Mouse (Mus musculus): ENCODE results near the gene Bcl9.

Gene Bcl9

DNA sequence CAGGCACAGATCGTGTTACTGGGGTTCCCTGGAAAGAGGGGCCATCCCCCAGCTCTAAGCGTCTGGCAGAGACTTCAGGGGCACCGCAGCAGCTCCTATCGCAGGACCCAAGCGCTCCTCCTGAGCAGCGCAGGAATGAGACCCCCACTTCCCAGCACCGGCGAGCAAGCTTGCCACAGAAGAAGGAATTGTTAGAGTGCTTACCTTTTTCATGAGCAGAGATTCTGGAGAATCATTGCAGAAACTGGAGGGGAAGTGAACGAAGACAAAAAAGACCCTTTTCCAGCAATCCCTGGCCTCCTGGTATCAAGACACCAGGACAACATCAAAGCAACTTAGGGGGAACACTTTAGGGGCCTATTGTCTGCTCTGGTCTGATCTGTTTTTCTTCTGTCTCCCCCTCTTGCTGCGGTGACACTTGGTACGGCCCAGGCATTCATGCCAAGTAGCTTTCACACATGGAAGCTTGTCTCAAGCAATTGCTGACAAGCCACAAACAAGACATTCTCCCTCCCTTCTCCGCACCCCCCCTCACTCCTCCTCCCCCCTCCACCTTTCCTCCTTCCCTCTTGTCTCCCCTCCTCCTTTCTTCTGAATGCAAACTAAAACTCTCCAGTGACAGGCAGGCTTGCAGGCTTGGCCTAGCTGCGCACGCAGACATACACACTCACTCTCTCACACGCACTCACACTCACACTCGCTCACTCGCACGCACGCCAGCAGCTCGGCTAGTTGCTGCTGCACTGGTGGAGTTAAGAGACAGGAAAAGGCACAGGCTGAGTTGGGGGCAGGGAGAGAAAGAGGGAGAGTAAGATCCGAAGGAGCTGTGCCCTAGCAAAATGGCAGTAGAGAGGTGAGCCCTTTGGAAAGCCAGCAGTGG lies at the start of gene Bcl9:
TSS of gene Bcl9 (minus strand) at position 365 of the 880 bp plus-strand sequence.
- DNase-seq: peak; percentile 88 to 91

DNA sequence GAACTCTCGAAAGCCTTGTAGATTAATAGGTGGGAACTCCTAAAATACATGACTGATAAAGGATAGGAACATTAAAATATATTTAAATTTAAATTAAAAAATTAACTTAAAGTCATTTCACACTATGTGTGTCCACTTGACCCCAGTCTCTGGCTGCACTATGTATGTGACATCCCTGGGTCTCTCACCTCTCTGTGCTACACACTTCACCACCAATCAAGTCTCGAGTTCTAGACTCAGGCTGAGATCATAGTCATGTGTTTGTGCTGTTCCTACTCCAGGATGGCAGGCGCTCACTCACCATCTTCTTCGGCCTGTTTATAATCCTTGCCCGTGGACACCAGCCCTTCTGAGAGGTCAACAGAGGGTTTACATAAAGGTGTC lies 41.5 kb upstream of the Bcl9 start:
- no peak for DNase-seq

DNA sequence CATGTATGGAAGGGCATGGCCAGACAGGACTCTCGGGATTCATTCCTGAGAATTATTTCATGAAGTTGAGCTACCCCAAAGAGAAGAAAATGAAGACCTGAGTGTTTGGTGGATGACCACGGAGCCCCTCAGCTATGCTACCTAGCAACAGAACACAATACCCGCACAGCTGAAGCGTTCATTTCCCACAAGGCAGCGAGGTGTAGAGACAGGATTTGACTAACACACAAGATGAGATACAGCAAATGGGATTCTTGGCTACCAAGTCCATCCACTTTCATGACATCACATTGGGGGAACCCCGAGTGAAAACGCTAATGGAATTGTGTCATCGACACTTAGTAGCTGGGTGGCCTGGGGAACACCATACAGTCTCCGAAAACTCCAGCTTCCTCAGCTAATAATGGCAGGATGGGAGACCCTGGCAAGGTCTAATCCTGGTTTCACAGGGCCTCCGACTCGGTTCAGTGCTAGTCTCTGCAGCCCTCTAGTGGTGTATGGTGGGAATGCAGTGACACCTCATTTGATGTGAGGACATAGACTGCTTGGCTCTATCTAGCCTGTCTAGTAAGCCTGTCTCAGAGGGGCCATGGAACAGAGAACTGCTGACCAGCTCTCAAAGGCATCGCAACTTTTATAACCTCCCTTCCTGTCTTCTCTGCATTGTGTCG lies 40.9 kb upstream of the Bcl9 start:
- peak; percentile 76 to 89 for DNase-seq

DNA sequence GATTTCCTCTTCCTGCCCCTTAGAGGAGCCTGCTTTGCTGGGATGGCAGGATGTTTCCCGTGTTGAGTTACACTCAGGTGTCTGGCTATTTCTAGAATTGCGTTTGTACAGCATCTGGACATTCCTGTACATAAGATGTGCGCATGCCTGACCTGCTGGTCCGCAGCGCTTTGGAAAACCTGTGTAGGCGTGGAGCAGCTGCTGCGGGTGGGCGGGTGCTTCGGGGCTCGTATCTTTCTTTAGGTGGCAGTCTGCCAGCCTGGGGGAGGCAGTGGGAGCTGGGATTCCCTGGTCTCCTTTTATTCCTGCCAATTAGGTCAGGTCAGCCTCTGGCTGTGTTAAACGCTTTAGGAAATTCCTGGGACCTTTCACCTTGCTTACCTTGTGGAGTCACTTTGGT lies 39.6 kb upstream of the Bcl9 start:
- DNase-seq: peak; percentile 23 to 53

DNA sequence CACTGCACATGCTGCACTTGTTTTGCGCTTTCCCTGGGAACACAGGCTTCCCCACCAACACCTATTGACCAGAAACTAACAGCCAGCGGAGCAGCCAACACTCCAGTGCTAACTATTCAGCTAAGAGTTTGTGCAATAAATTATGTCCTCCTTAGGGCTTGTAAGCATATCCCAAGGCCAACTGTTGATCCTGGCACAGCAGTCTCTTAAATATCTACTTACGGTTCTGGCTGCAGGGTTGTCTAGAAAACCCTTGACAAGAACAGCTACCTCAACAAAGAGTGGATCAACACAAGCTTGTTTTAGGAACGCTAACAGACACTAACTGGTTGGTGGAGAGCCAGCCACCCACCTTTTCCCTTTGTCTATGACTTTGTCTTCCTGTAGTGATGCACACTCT lies 38.6 kb upstream of the Bcl9 start:
- no peak for DNase-seq

DNA sequence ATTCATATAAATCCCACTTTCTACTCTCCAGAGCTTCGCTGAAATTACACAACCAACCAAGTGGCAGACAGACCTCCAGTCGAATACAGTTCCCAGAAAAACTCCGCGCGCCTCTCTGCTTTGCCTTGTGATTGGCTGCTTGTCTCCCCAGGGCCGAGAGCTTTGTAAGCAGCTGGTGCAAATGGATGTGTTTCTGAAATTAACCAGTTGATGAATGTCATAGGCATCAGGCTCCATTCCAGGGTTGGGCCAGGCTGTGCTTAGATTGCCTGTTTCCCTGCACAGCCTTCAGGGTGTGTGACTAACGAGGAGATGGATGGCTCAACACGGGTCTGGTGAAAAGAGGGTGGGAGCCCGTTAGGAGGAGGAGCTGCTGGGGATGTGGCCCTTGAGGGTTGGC lies 36.9 kb upstream of the Bcl9 start:
- DNase-seq: peak in 1 of 2 experiments; percentile 43

DNA sequence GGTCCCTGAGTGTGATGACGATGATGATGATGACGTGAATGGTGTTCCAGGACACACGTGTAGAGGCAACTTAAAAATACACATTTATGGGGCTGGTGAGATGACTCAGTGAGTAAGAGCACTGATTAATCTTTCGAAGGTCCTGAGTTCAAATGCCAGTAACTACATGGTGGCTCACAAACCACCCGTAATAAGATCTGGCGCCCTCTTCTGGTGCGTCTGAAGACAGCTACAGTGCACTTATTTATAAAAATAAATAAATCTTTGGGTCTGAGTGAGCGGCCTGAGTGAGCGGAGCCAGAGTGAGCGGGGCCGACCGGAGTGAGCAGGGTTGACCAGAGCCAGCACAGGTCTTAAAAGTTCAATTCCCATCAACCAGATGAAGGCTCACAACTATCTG lies 34.5 kb upstream of the Bcl9 start:
- no peak for DNase-seq

DNA sequence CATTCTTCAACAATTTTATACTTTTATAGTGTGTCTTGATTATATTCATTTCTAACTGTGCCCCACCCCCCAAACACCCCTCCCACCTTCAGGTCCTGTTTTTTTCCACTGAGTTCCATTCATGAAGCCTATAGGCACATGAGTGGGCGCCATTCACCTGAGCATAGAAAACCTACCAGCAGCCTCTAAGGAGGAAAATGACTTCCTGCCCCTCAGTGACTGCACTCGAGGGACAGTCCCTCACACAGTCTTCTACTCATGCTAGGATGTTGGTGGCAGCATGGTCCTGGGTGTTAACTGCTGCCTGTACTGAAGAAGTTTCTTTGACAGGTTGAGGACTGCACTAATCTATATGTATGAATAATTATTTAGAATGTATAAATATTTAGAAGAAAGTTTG lies 30.1 kb upstream of the Bcl9 start:
- DNase-seq: no peak

DNA sequence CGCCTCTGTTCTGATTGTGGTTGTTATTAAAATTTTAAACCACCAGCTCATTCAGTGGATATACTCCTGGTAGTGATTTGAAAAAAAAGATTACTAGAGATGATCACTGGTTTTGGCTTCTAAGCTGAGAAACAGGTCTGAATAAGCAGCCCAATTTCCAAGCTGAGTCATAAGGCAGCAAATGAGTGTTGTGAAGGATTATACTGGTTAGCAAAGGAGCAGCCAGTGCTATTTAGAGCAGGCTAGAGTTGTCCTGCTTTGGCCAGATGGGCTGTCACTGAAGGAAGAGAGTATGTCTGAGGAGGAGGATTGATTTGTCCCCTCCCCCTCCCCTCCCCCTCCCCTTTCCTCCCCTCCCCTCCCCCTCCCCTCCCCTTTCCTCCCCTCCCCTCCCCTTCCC lies 29.6 kb upstream of the Bcl9 start:
- no peak for DNase-seq

DNA sequence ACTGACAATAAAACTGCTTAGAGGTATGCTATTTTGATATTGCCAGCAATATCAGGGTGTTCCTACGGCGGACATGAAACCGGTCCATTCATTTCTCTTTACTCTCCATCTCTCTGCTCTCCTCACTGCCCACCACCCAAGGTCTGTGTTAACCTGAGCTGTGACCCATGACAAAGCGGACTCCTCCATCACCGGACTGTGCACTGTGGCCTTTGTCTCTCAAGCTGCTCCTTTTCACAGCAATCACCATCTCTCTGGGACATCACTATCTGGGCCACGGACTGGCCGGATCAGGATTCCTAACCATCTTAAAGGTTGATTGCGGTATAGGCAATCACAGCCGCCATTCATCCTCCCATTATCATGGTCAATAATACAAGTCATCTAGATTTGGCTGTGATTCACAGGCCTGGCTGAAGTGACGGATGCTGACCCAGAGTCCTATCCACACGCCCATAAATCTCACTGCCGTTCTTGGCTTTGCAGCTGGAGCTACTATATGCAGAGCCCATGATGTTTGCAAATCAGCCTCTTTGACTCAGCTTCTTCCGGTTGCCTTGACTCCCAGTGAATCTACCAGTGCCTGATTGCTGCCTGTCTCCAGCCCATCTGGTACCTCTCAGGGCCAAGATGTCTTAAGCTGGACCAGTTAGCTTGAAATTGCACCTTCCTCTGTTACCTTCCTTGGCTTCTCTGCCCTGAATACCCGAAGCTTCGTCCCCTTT lies 28.1 kb upstream of the Bcl9 start:
- DNase-seq: no peak

DNA sequence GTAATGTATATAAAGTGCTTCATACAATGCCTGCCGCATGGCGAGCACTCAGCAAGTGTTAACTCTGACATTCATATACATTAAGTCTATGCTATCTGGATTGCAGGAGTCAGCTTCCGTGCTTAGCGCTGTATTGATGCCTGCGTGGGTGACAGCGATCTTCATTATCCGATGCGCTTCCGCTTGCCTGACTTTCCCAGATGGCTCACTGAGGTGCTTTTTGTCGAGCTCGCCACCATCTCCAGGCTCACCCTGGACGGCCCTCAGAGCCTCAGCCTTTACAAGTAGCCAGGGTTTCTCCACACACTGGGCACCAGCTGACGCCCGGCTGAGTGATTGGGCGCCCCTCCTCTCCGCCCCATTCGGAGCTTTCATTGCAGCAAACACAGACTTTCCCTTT lies 26.3 kb upstream of the Bcl9 start:
- DNase-seq: no peak

DNA sequence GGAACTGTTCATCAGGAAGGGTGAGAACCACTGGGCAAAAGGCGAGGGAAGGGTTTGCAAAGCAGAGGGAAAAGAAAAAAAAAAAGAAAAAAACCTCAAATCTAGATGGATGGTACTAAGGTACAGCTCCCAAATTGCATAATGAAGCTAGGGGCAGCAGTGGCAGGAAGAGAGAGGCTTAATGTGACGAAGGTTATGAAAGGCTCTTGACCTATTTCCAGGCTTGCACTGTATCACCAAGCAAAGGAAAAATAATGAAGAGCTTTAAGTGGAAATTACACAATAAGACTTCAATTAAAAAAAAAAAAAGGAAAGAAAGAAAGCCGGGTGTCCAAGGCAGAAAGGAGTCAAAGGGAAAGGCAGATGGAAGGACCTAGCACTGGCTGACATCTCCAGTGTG lies 19.6 kb upstream of the Bcl9 start:
- DNase-seq: no peak

DNA sequence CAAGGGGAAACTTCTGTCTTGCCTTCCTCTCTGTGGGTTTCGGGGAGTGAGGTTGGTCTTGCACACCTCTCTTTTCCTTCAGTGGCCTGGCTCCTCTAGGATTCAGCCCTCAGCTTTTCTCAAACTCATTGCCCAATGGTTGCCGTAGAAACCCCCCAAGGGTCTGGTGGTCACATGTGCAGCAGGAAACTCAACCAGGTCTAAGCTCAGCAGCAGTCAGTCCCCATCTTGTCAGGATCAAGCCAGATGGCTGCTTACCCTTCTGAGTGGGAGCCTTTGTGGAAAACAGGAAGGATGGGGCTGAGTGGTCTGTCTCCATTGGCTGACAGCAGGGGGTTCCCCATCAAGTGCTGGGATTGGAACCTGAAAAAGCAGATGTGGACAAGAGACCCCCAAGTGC lies 15.7 kb upstream of the Bcl9 start:
- no peak for DNase-seq

DNA sequence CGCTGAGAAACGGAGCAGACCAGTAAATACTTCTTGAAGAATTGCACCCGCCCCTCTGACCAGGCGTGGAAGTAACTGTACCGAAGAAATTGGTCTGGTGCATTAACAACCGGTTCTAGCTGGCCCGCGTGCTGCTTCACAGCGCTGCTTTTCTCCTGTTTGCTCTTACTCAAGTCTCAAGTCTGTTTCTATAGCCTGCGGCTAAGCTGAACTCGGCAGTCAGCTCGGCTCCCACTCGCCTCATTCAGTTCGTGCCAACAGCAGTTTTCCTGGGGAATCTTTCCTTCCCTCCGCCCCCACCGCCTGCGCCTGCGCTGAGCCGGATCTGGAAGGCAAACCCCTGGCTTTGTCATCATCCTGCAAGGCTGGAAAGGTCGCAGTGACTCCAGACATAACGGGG lies 14.3 kb upstream of the Bcl9 start:
- DNase-seq: peak; percentile 57 to 68

DNA sequence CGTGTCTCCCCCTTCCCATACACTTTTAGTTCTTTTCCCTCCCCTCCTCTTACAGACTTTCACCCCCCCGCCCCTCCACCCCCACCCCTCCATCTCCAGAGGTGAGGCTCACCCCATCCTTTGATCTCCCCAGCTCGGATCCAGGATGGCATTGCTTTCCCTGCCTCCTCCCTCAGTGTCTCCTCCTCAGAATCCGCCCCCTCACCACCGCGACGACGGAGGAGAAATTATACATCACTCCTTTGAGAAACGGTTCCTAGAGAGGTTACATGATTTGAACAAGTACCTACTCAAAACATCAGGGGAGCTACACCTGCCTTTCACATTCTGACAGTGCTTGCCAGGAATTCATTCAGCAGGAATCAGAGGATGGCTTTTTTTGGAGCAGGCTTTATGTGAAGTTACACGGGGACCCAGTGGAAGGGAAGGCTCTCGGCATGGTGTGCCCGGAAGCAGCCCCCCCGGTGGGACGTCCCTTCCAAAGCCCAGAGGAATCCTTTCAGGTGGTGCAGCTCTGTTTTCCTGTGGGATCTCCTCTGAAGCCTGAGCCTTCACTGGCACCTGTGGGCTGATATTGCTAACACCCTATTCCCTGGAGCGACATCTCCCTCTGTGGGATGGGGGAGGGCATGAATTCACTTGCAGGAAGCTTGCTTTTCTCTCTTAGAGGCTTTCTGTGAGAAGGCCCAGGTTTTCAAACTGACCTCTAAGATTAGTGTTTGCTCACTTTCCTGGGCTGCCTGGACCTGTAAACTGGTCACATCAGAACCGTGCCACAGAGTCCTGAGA lies 12.2 kb upstream of the Bcl9 start:
- no peak for DNase-seq

DNA sequence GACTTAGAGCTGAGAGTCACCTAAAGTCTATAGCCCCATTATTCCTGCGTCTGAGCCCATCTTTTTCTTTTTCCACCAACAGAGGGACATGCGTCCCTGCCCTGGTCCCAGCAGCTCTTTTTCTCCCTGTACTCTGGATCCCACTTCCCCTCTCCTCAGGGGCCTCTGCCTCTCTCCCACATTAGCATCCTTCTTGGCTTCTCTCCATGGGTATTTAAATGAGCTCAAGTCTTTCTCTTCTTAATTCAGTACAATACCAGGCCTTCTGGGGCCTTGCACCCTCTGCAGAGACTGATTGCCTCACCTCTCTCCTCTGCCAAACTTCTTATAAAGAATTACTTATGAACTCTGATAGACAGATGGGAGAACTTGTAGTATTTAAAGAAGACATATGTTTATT lies 10.7 kb upstream of the Bcl9 start:
- no peak for DNase-seq

DNA sequence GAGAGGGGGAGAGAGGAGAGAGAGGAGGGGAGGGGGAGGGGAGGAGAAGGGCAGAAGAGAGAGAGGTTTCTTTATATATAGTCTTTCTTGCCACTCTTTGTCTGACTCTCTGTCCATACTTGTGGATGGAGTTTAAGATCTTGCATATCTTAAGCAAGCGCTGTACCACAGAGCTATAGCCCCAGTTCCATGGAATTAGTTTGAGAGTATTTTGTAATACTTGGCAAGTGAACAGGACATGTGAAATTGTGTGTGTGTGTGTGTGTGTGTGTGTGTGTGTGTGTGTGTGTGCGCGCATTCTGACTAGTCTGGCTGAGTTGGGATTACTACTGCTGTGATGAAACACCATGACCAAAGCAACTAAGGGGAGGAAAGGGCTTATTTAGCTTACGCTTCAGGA lies 8.2 kb upstream of the Bcl9 start:
- no peak for DNase-seq

DNA sequence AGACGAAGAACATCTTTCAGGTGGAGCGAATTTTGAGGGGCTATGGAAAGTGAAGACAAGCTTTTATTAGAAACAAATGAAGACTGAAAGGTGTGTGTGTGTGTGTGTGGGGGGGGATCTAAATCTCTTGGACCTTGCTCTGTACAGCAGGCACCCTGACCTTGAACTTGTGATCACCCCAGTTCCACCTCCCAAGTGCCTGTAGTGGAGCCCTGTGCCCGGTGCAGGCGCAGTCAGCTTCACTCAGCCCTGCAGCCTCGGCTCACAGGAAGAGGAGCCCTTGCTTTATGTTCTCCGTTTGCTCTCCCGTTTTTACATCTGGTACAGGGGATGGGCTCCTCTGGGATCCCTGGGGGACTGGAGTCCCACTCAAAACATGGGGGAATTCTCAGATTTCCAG lies 3.9 kb upstream of the Bcl9 start:
- no peak for DNase-seq

DNA sequence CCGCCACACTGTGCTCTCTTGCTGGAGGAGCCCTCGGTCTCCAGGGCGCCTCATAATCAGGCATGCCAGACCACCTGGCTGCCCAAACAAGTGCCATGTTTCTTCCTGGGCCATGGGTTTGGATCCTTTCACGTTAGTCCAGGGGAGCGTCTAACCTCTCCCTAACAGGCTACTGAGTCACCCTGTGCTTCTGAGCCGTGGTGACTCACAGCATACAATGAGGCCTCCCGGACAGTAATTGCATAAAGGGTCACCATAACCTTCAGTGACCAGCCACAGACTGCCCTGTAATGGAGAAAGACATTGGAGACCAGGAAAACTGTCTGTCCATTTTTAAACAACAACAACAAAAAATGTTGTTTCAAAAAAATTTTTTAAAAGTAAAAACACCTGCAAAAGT lies 2.7 kb upstream of the Bcl9 start:
- no peak for DNase-seq

DNA sequence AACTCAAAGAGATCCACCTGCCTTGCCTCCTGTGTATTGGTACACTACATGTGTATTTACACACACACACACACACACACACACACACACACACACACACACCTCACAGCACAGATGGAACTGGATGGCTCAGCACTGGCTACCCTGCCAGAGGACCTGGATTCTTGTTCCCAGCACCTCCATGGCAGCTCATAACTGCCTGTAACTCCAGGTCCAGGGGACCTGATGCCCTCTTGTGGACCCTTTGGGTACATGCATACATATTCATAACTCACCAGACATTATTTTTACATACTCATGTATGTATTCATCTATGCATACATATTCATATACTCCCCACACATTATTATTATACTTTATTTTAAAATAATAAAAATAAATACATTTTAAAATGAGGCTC lies 2.2 kb upstream of the Bcl9 start:
- DNase-seq: no peak

DNA sequence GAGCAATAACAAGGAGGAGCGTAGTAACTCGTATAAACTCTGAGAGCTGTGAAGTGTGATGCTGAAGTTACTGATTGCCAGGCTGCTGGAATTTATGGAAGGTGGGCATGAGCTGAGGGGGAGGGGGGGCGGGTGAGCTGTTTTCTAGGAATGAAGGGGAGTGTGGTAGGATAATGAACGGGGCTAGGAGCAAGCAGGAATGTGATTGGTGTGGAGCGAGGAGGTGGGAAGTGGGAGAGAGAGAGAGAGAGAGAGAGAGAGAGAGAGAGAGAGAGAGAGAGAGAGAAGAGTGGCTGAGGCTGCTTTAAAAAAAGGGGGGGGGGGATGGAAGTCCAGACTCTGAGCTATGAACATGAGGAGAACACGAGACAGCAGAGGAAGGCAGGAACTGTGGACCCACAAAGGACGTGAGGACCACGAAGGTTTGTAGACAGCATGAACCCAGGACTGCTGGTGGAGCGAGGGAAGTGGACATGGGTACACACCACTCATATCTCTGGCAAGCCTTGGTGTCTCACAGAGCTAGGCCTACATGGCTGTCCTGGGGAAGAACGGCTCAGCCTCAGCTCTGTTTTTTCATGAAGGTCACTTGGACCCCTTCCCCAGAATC lies 1.2 kb upstream of the Bcl9 start:
- no peak for DNase-seq

DNA sequence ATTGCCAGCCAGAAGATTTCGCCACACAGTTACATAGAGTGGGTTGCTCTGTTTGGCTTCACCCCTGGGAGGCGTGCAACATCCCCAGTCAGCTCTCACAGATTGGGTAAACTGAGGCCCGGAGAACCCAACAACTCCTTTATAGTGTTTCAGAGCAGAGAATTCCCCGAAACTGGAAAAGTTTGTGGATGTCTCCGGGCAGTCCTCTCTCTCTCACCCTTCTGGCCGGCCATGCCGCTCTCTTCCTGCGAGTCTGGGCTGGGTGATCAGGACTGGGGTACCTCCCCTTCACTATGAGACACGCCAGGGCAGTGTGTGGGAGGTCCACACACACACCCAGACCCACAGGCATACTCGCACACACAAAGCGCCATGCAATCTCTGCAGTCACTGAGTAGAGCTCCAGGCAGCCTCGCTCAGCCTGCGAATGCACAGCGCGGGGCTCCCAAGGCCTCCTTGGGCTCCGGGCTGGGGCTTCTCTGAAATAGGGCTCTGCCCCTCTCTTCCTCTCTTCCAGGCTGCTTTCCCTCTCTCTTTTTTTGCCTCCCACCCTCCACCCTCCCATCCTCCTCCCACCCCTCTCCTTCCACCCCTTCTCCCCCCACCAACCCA lies 670 bp downstream of the Bcl9 start:
- peak; percentile 57 to 70 for DNase-seq
